Mouse (Mus musculus) CH12F3 (cell line): Measurements from ENCODE around the gene Itih3.

Source experiments
- in situ Hi-C: fragments of 300-500 bp; cut with MboI; formaldehyde crosslinking; loops from 2 replicates; pipeline ENCODE4 v1.14.3; 2020; ENCODE audit warnings: low sequenced_read_pairs

The Itih3 gene

GRCm38 (mm10) chr14:30923375-30924105 lies at the start of gene Itih3:
TSS of gene Itih3 (minus strand) at chr14:30923760.
- in situ Hi-C loops: no loop called here

DNA sequence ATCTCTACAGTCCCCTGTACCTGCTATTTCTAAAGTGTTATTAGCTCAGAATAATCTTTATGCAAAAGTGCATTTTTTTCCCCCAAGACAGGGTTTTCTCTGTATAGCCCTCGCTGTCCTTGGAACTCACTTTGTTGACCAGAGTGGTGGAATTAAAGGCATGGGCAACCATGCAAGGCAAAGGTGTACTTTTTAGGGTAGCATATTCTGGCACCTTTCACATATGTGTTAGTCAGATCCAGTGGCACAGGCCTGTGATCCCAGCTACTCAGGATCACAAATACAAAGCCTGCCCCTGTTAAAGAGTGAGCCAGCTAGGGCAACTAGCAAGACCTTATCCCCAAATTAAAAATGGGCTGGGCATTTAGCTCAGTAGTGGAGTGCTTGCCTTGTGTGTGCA lies 36.8 kb upstream of the Itih3 start:
- in situ Hi-C loops: no loop called here

DNA sequence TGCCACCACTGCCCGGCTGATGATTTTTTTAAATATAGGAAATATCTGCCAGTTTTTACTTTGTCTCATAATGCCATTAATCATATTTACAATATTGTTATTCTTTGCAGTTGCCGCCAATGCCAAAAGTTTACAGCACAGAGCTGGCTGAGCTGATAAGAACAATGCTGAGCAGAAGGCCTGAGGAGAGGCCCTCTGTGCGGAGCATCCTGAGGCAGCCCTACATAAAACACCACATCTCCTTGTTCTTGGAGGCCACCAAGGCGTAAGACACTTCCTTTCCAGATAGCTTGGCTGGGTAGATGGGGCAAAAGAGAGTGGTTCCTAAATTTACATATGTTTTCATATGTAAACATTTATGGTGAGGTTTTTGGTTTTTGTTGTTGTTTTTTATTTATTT lies 35.5 kb upstream of the Itih3 start:
- in situ Hi-C loops: no loop called here

DNA sequence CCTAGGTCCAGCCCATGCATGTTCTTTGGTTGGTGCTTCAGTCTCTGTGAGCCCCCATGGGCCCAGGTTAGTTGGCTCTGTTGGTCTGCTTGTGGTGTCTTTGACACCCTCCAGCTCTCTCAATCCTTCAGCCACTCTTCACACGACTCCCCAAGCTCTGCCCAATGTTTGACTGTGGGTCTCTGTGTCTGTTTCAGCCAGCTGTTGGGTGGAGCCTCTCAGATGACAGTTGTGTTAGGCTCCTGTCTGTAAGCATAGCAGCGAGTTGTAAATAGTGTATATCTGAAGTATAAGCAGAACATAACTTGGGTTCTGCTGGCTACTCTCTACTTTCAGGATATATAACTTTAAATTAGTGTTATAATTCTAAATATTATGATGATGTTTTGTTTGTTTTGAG lies 35.0 kb upstream of the Itih3 start:
- in situ Hi-C loops: no loop called here

DNA sequence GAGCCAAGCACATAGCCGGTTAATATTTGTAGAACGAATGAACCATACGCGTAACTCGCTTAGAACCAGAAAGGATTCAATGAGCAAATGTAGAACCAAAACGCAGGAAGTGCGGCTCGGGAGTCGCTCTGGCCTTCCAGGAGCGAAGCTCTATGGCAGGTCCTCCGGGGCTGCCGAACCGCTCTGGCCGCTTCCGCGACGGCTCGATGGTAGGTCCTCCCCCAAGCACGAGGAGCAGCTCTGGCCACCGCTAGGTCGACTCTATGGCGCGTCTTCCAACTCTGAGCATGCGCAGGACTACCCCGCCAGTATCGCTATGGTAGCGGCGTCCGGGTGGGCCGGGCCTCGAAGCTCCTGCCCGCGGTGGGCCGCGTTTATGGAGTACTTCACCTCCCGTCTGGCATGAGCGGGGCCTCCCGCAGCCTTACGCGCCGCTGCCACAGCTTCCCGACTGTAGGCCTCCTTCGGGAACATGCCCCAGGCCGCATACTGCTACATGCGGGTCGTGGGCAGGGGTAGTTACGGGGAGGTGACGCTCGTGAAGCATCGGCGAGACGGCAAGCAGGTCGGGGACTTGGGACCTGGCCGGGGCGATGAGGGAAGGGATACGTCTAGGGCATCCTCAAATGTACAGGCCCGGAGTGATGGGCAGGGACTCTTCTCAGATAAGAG lies 27.7 kb upstream of the Itih3 start, which contains the start of gene Nek4:
Gene Nek4 (plus strand): TSS at position 224 of the 672 bp plus-strand sequence.
- in situ Hi-C loops: no loop called here

GRCm38 (mm10) chr14:30949986-30950385 lies 26.4 kb upstream of the Itih3 start:
- in situ Hi-C loops: no loop called here

GRCm38 (mm10) chr14:30944745-30945144 lies 21.2 kb upstream of the Itih3 start:
- in situ Hi-C loops: no loop called here

DNA sequence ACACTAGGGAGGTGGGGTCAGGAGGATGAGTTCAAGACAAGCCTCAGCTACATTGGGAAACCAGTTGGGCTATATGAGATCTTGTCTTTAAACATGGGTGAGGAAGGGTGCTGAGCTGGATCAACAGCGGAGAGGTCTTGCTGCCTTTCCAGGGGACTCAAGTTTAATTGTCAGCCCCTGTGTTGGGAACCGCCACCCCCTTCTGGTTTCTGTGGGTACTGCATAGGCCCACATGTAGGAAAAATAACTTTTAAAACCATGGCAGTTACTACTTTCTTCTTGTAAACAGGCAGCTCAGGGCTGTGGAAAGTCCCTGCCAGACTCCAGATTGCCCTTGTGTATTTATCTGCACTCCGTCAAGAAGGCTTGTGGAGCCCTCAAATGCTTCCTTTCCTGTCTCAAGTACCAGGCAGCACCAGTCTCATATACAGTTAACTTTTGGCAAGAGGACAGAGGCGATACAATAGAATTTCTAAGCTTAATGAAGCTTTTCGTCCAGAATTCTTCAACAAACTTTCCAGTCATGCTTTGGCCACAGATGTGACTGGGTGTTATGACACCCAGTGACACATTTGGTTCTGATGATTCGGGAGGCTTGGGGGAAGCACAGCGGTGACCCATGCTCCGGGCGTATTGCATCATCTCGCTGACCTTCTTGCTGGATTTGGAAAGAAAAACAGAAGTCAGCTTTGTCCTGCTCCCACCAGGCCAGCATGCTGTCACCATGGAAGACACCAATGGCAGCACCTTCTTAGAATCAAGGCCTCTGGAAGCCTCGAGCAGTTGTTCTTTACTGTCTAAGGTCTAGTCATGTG lies 20.5 kb upstream of the Itih3 start:
- in situ Hi-C loops: no loop called here

DNA sequence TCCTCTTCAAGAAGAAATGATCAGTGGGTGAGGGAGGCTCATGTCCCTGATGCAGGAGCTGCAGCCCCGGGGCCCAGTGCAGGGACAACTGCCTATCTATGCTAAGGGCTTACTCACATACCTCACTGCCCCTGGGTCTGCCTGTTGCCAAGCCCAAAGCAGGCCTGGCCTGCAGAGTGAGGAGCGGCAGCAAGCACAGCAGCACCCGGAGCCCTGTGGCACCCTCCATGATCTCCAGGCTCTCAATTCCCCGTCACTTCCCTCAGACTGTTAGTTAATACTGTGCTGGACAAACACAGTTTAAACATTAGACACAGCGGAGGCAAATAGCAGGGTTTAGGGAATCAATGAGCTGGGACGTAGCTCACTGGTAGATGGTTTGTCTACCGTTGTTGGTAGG lies 19.5 kb upstream of the Itih3 start, which contains the start of gene Itih1:
Gene Itih1 (minus strand): TSS at position 252 of the 400 bp plus-strand sequence.
- in situ Hi-C loops: no loop called here

DNA sequence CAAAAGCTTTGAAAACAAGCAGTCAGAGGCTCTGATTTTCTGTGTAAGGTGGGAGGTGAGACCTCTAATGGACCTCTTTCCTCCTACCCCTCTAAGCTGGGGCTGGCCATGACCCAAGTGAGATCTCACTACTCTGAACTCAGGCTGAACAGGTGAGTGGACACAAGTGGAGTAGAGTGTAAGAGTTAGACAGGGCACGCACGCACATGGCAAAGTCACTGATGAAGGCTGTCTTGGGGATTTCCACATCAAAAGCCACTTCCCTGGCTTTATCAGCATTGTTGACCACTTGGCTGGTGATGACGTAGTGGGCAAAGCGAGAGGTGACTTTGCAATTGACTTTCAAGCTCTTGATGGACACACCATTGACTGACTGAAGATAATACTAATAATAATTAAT lies 18.7 kb upstream of the Itih3 start:
- in situ Hi-C loops: no loop called here

- in situ Hi-C loops: no loop called here
Measured at GRCm38 (mm10) chr14:30933351-30933750, 9.8 kb upstream of the Itih3 start.

- in situ Hi-C loops: no loop called here
Measured at GRCm38 (mm10) chr14:30930386-30930785, 6.8 kb upstream of the Itih3 start.

DNA sequence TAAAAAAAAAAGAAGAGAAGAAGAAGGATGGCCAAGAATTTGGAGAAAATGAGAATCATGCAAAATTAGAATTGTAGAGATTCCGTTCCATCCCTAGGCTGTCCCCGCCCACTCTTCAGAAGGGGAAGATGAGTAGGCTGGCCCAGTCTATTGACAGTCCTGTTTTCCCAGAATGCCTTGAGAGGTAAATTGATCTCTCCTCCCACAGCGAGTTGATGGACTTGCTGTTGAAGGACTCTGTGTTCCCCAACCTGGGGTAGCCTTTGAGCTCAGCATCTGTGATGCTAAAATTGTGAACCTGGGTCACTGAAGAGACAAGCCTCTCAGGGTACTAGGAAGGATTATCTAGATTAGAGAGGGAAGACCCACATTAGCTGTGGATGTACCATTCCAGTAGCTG lies 1.9 kb upstream of the Itih3 start:
- in situ Hi-C loops: no loop called here

DNA sequence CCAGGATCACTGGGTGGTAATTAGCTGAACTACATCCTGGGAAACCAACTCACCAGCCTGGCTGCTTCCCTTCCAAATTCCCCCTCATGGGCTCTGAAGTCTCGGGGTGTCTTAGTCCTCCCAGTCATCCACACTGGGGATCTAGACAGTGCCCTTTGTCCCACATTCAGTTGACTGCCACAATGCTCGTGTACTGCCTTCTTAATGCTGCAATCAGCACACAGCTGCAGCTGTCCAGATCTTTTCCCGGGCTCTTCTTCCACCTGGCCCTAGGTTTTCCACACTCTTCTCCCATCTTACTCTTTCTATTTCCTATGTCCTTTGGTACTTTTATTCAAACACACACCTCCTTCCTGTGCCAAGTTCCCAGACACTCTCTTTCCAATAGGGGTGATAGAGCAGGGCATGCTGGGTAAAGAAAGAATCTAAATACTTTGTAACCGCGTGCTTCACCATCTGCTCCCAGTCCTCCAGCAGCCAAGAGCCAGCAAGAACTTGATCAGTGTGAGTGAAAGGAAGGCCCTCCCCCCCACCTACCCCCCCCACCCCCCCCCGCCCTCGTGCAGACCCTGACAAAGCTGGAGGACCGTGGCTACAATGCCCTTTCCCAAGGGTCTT lies 1.4 kb downstream of the Itih3 start:
- in situ Hi-C loops: no loop called here

GRCm38 (mm10) chr14:30916516-30916915 lies 7.0 kb downstream of the Itih3 start:
- in situ Hi-C loops: no loop called here

GRCm38 (mm10) chr14:30913404-30913803 lies 10.2 kb downstream of the Itih3 start:
- in situ Hi-C loops: no loop called here

- in situ Hi-C loops: no loop called here
Measured at GRCm38 (mm10) chr14:30912641-30913040, 10.9 kb downstream of the Itih3 start.

DNA sequence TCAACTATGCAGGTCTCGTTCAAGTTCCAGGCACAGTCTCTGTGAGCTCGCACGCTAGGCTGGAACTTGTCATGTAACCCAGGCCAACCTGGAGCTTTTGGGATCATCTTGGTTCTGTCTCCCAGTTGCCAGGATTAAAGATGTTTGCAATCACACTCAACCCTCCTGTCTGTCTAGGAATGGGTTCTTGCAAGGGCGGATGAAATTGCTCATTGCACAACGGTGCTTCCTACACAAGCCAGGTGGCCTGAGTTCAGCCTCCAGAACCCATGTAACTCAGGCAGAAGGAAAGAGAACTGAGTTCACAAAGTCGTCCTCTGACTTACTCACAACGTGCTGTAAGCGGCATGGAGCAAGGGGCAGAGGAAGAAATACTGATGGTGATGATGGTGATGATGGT lies 12.4 kb downstream of the Itih3 start:
- in situ Hi-C loops: no loop called here

GRCm38 (mm10) chr14:30907814-30908265 lies 15.7 kb downstream of the Itih3 start:
- in situ Hi-C loops: no loop called here

GRCm38 (mm10) chr14:30906001-30906400 lies 17.6 kb downstream of the Itih3 start:
- in situ Hi-C loops: no loop called here

- in situ Hi-C loops: no loop called here
Measured at GRCm38 (mm10) chr14:30904307-30904706, 19.3 kb downstream of the Itih3 start.
